Mouse (Mus musculus) brain, embryonic 14.5 days (tissue): ENCODE data around the gene Pibf1.

Experiments
- CTCF ChIP-seq: fragments of 200-500 bp; IDR thresholded peaks from 2 replicates; pipeline ENCODE4 v1.5.1; 2012; ENCODE audit warnings: inconsistent platforms, mild to moderate bottlenecking, moderate library complexity, borderline replicate concordance; ENCODE audit not compliant: insufficient read depth, insufficient read length; ENCODE audit errors: extremely low read depth
- POLR2A ChIP-seq: fragments of 200-500 bp; IDR thresholded peaks from 2 replicates; pipeline ENCODE4 v1.6.1; 2012; ENCODE audit warnings: mild to moderate bottlenecking, inconsistent platforms, borderline replicate concordance; ENCODE audit not compliant: poor library complexity, insufficient read depth, insufficient read length, severe bottlenecking; ENCODE audit errors: extremely low read depth

DNA sequence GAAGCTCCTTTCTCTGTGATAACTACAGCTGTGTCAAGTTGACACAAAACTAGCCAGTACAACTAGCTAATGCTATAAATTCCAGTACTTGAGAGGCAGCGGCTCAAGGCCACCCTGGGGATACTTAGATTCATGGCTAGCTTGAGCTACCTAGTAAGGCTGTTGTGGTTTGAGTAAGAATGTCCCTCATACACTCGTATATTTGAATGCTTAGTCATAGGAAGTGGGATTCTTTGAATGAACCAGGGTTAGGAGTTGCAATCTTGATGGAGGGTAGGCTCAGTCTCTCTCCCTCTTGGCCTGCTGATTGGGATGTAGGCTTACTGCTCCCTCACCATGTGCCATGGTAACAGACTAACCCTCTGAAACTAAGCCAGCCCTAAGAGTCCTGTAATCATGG is 36.1 kb upstream of the Pibf1 start:
- no peak for TF ChIP-seq CTCF
- TF ChIP-seq POLR2A: no peak
